Mouse (Mus musculus): ENCODE measurements at regions not wholly inside any gene's neighbourhood (a gene's known extent, or its start where the extent isn't known, plus 50 kb on each side); places are given as distances from the start of the nearest gene placed in this dataset.
A peak's percentile ranks its signal among the peaks of the same experiment; 100 is the strongest.

- H3K36me3 ChIP-seq, result no peaks in the 10 kb centered on the region
- WGBS, result 62% methylated on average over 3 of the region's 3 CpGs
- H3K4me3 ChIP-seq (replicated peaks), result no peak overlapping the region
- no peak overlapping the region for H3K9ac ChIP-seq (replicated peaks)
- no peak for ATAC-seq (ENCODE audit: low FRiP score)
- H3K27ac ChIP-seq (replicated peaks), result no peak overlapping the region
- H3K4me1 ChIP-seq, result no peaks in the 10 kb centered on the region
- no peaks in the 10 kb centered on the region for H3K9me3 ChIP-seq (replicated peaks)
- no peaks in the 10 kb centered on the region for H3K27me3 ChIP-seq (replicated peaks)
- H3K4me2 ChIP-seq, result no peak overlapping the region
Measured at GRCm38 (mm10) chr13:57170180-57170579, 274.4 kb upstream of the Trpc7 start.

DNA sequence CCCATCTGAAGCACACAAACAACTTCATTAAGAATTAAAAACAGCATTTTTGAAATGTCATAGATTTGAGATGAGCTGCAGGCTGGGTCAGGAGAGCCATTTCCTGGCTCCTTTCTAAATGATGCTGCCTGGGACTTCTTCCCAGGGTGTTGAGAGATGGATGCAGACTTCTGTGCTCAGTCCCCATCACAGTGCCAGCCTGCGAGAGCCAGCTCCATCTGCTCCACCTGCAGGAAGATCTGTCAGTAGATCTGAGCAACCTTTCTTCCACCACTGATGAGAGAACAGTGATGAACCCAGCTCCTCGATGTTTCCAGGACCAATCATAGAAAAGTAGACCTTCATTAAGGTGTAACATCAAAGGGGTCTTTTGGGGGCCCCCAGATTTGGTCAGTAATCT is 273.8 kb upstream of the Trpc7 start:
- H3K4me1 ChIP-seq, result no peaks in the 10 kb centered on the region
- 91% methylated on average over 2 of the region's 2 CpGs for WGBS
- ATAC-seq (ENCODE audit: low FRiP score), result no peak
- H3K9ac ChIP-seq (replicated peaks), result no peak overlapping the region
- H3K4me3 ChIP-seq (replicated peaks), result no peak overlapping the region
- H3K27ac ChIP-seq (replicated peaks), result no peak overlapping the region
- H3K4me2 ChIP-seq, result no peak overlapping the region
- H3K36me3 ChIP-seq, result no peaks in the 10 kb centered on the region
- no peaks in the 10 kb centered on the region for H3K27me3 ChIP-seq (replicated peaks)
- no peaks in the 10 kb centered on the region for H3K9me3 ChIP-seq (replicated peaks)

DNA sequence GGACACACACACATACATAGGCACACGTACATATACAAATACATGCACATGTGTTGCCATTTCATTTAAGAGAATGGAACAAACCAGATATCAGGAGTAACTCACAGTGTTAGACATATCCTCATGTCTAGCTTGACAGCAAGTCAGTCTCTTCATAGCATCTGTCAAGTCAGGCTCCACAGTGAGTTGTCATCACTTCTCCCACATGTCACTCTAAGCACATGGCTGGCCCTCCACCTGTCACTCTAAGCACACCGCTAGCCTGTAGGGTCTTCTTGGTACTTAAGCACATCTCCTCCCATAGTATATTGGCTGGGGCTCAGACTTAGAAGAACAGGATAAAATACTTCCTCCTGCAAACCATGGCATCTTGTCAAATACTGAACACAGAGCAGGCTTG is 269.6 kb upstream of the Trpc7 start:
- ATAC-seq (ENCODE audit: low FRiP score), result no peak
- WGBS, result 94% methylated on average over 2 of the region's 2 CpGs
- H3K27me3 ChIP-seq (replicated peaks), result no peaks in the 10 kb centered on the region

DNA sequence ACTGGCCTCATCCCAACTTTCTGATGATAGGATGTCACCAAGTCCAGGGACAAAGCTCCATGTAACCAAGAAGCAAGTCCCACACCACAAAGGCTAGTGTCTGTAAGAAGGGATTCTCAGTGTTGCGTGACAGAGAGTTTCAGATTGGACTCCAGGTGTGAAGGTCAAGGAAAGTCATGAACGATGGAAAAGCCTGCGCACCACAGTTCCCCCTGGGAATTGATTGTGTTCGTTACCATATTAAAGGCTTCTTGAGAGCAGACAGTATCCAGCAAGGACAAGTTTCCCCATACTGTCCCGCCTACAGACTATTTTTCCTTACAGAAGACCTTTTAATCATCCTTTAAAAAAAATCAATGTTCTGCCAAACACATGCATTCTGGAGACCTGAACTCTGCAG is 257.0 kb upstream of the Trpc7 start:
- Histone ChIP-seq H3K27ac (replicated peaks) (no peak overlapping the region), H3K4me1 (no peaks in the 10 kb centered on the region), H3K4me3 (replicated peaks) (no peak overlapping the region), H3K4me2 (no peak overlapping the region), H3K27me3 (replicated peaks) (no peaks in the 10 kb centered on the region), H3K9me3 (replicated peaks) (no peaks in the 10 kb centered on the region), H3K36me3 (no peaks in the 10 kb centered on the region), H3K9ac (replicated peaks) (no peak overlapping the region)
- ATAC-seq (ENCODE audit: low FRiP score), result no peak
- WGBS, result 61% methylated on average over 5 of the region's 5 CpGs

More for the DNA sequence above, 269.6 kb upstream of the Trpc7 start:
- Histone ChIP-seq H3K9me3 (replicated peaks) (no peaks in the 10 kb centered on the region), H3K9ac (replicated peaks) (no peak overlapping the region), H3K4me1 (no peaks in the 10 kb centered on the region), H3K27ac (replicated peaks) (no peak overlapping the region), H3K4me3 (replicated peaks) (no peak overlapping the region), H3K36me3 (no peaks in the 10 kb centered on the region), H3K4me2 (no peak overlapping the region)

DNA sequence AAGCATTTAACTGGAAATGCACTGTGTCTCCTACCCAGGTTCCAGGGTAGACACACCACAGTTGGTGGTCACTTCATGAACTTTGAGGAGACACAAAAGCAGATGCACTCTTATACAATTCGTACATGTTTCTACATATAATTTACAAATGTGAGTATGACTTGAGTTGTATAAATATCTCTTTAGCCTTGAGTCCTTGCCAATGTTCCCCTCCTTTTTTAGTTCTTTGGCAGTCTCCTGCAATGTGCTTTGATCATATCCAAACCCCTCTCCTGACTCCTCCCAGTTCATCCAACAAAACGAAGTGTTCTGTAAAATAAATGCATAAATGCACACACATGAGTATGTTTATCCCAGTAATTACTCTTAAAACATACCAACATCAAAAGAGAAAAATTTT is 251.8 kb upstream of the Trpc7 start:
- no peak overlapping the region for H3K4me2 ChIP-seq
- no peaks in the 10 kb centered on the region for H3K27me3 ChIP-seq (replicated peaks)
- no peak overlapping the region for H3K27ac ChIP-seq (replicated peaks)
- ATAC-seq (ENCODE audit: low FRiP score), result no peak
- H3K4me1 ChIP-seq, result peaks cover 15% of the 10 kb centered on the region
- H3K4me3 ChIP-seq (replicated peaks), result no peak overlapping the region
- H3K9ac ChIP-seq (replicated peaks), result no peak overlapping the region
- 90% methylated on average over 2 of the region's 2 CpGs for WGBS
- H3K36me3 ChIP-seq, result no peaks in the 10 kb centered on the region
- H3K9me3 ChIP-seq (replicated peaks), result no peaks in the 10 kb centered on the region

GRCm38 (mm10) chr13:57146708-57147107 is 250.9 kb upstream of the Trpc7 start:
- Histone ChIP-seq H3K9me3 (replicated peaks) (no peaks in the 10 kb centered on the region), H3K27ac (replicated peaks) (no peak overlapping the region), H3K4me3 (replicated peaks) (no peak overlapping the region), H3K9ac (replicated peaks) (no peak overlapping the region), H3K36me3 (no peaks in the 10 kb centered on the region), H3K27me3 (replicated peaks) (no peaks in the 10 kb centered on the region), H3K4me1 (peaks cover 15% of the 10 kb centered on the region), H3K4me2 (no peak overlapping the region)
- ATAC-seq (ENCODE audit: low FRiP score), result no peak
- 44% methylated on average over 4 of the region's 4 CpGs for WGBS

DNA sequence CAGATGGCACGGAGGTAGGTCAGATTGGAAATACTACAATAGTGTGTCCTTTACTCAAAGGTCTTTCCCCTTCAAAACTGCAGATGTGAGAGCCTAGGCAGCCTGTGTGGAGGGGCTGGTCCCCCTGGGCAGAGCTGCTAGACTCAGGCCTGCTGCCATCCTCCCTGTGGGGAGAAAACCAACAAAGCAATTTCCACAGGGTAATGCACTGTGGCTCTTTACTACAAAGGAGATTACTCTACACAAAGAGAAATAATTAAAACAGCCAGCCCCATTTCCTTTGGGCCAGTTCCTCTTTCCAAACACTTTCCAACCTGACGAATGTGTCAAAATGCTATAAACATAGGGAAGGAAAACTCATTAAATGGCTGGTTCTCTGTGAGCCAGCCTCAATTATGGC is 250.0 kb upstream of the Trpc7 start:
- no peak for ATAC-seq (ENCODE audit: low FRiP score)
- 28% methylated on average over 2 of the region's 2 CpGs for WGBS
- H3K27ac ChIP-seq (replicated peaks), result peak overlapping the region; percentile 51; the same call in 1 of the 2 replicates
- H3K4me2 ChIP-seq, result no peak overlapping the region
- H3K27me3 ChIP-seq (replicated peaks), result no peaks in the 10 kb centered on the region
- no peaks in the 10 kb centered on the region for H3K36me3 ChIP-seq
- H3K9ac ChIP-seq (replicated peaks), result no peak overlapping the region
- H3K4me3 ChIP-seq (replicated peaks), result no peak overlapping the region
- H3K9me3 ChIP-seq (replicated peaks), result no peaks in the 10 kb centered on the region
- H3K4me1 ChIP-seq, result peaks cover 15% of the 10 kb centered on the region

- Histone ChIP-seq H3K9ac (replicated peaks) (no peak overlapping the region), H3K36me3 (no peaks in the 10 kb centered on the region), H3K4me1 (peaks cover 15% of the 10 kb centered on the region), H3K4me2 (no peak overlapping the region), H3K4me3 (replicated peaks) (no peak overlapping the region), H3K27ac (replicated peaks) (no peak overlapping the region), H3K9me3 (replicated peaks) (no peaks in the 10 kb centered on the region), H3K27me3 (replicated peaks) (no peaks in the 10 kb centered on the region)
- no peak for ATAC-seq (ENCODE audit: low FRiP score)
- WGBS, result 69% methylated on average over 5 of the region's 5 CpGs
Measured at GRCm38 (mm10) chr13:57142851-57143250, 247.1 kb upstream of the Trpc7 start.

DNA sequence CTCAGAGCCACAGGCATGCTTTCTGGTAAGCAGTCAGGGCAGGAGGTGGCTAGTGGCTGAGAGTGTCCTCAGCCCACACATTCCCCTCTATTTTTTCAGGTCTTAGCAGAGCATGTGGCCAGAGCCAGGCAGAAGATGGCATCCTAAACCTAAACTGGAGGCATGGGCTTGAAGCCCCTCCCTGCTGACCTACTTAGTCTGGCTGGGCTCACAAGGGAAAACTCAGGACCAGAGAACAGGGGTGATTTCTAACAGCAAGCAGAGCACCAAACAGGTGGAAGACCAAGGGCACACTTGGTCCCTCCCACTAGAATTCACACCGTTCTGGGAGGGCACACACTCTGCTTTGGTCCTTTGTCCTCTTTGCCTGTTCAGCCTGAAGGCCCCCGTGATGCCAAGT is 246.6 kb upstream of the Trpc7 start:
- no peak for ATAC-seq (ENCODE audit: low FRiP score)
- H3K27me3 ChIP-seq (replicated peaks), result no peaks in the 10 kb centered on the region
- H3K27ac ChIP-seq (replicated peaks), result no peak overlapping the region
- no peak overlapping the region for H3K4me2 ChIP-seq
- H3K4me3 ChIP-seq (replicated peaks), result no peak overlapping the region
- no peak overlapping the region for H3K9ac ChIP-seq (replicated peaks)
- 39% methylated on average over 2 of the region's 2 CpGs for WGBS
- no peaks in the 10 kb centered on the region for H3K36me3 ChIP-seq
- H3K4me1 ChIP-seq, result peaks cover 15% of the 10 kb centered on the region
- no peaks in the 10 kb centered on the region for H3K9me3 ChIP-seq (replicated peaks)

- H3K9me3 ChIP-seq (replicated peaks), result no peaks in the 10 kb centered on the region
- H3K27ac ChIP-seq (replicated peaks), result no peak overlapping the region
- H3K36me3 ChIP-seq, result no peaks in the 10 kb centered on the region
- H3K9ac ChIP-seq (replicated peaks), result no peak overlapping the region
- H3K4me2 ChIP-seq, result no peak overlapping the region
- 58% methylated on average over 9 of the region's 9 CpGs for WGBS
- H3K27me3 ChIP-seq (replicated peaks), result no peaks in the 10 kb centered on the region
- ATAC-seq (ENCODE audit: low FRiP score), result no peak
- H3K4me3 ChIP-seq (replicated peaks), result no peak overlapping the region
- no peaks in the 10 kb centered on the region for H3K4me1 ChIP-seq
Measured at GRCm38 (mm10) chr13:57115936-57116335, 220.1 kb upstream of the Trpc7 start.

DNA sequence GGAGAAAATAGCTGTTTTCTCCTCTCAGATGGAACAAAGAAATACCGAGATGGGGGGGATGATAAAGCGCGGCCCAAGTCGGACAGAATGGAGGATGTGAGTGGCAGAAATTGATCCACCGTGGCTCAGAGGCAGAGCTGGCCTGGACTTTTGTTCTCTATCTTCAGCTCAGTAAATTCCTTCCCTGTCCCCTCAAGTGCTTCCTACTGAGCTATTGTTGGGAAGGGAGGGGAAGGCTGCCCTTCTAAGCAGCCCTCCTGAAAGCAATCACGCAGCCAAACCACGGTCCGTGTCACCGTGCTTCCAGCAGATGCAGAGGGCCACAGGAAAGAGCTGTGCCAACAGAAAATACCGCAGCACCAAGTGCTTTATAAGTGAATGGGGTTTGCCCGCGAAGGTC is 212.2 kb upstream of the Trpc7 start:
- H3K4me2 ChIP-seq, result no peak overlapping the region
- WGBS, result 7% methylated on average over 12 of the region's 12 CpGs
- H3K9me3 ChIP-seq (replicated peaks), result no peaks in the 10 kb centered on the region
- H3K4me3 ChIP-seq (replicated peaks), result no peak overlapping the region
- 0 out of 2 replicates have a peak overlapping the region, but pooled peaks have one; percentile 7 for H3K27ac ChIP-seq (replicated peaks)
- no peaks in the 10 kb centered on the region for H3K36me3 ChIP-seq
- peaks cover 16% of the 10 kb centered on the region; the same call in 1 of the 2 replicates for H3K4me1 ChIP-seq
- no peak overlapping the region for H3K9ac ChIP-seq (replicated peaks)
- no peaks in the 10 kb centered on the region for H3K27me3 ChIP-seq (replicated peaks)
- ATAC-seq (ENCODE audit: low FRiP score), result no peak

- Histone ChIP-seq H3K9me3 (replicated peaks) (no peaks in the 10 kb centered on the region), H3K27ac (replicated peaks) (no peak overlapping the region), H3K27me3 (replicated peaks) (no peaks in the 10 kb centered on the region), H3K4me2 (no peak overlapping the region), H3K9ac (replicated peaks) (no peak overlapping the region), H3K4me1 (no peaks in the 10 kb centered on the region; the same call in 1 of the 2 replicates), H3K36me3 (no peaks in the 10 kb centered on the region), H3K4me3 (replicated peaks) (no peak overlapping the region)
- WGBS, result 78% methylated on average over 7 of the region's 7 CpGs
- ATAC-seq (ENCODE audit: low FRiP score), result no peak
Measured at GRCm38 (mm10) chr13:57099601-57100000, 203.8 kb upstream of the Trpc7 start.

GRCm38 (mm10) chr13:57091886-57092285 is 196.1 kb upstream of the Trpc7 start:
- ATAC-seq (ENCODE audit: low FRiP score), result no peak
- 92% methylated on average over 8 of the region's 8 CpGs for WGBS

More at GRCm38 (mm10) chr13:57091886-57092285, 196.1 kb upstream of the Trpc7 start:
- no peaks in the 10 kb centered on the region for H3K36me3 ChIP-seq
- H3K27ac ChIP-seq (replicated peaks), result no peak overlapping the region
- no peak overlapping the region for H3K9ac ChIP-seq (replicated peaks)
- no peaks in the 10 kb centered on the region for H3K4me1 ChIP-seq
- no peak overlapping the region for H3K4me2 ChIP-seq
- no peaks in the 10 kb centered on the region for H3K27me3 ChIP-seq (replicated peaks)
- H3K9me3 ChIP-seq (replicated peaks), result no peaks in the 10 kb centered on the region
- H3K4me3 ChIP-seq (replicated peaks), result no peak overlapping the region
